Mouse (Mus musculus) embryo, embryonic 10 days (tissue): Measurements from ENCODE around the gene Gm10188.
A peak's percentile ranks its signal among the peaks of the same experiment; 100 is the strongest.

Source experiments
- DNase-seq: peaks from one replicate; pipeline ENCODE4 v3.0.0-alpha.2; 2015; ENCODE audit warnings: low spot score

Gene Gm10188

GRCm38 (mm10) chr1:132226297-132227080 is 3.1 kb downstream of the Gm10188 start:
- DNase-seq: no peak

GRCm38 (mm10) chr1:132222166-132222565 is 7.4 kb downstream of the Gm10188 start:
- peak; percentile 50 for DNase-seq

GRCm38 (mm10) chr1:132221627-132222026 is 7.9 kb downstream of the Gm10188 start:
- DNase-seq: no peak

- DNase-seq: no peak
These were observed 13.3 kb downstream of the Gm10188 start for GRCm38 (mm10) chr1:132216276-132216675.

GRCm38 (mm10) chr1:132213076-132213475 is 16.5 kb downstream of the Gm10188 start:
- no peak for DNase-seq

- DNase-seq: peak; percentile 72
These were observed 17.3 kb downstream of the Gm10188 start for GRCm38 (mm10) chr1:132212218-132212617.

- DNase-seq: no peak
These were observed 17.9 kb downstream of the Gm10188 start for GRCm38 (mm10) chr1:132211672-132212071.

- peak; percentile 84 for DNase-seq
These were observed 18.6 kb downstream of the Gm10188 start for GRCm38 (mm10) chr1:132210922-132211321.

- no peak for DNase-seq
These were observed 20.2 kb downstream of the Gm10188 start for GRCm38 (mm10) chr1:132209400-132209799.

- DNase-seq: peak; percentile 59
These were observed 21.4 kb downstream of the Gm10188 start for GRCm38 (mm10) chr1:132208154-132208553.

GRCm38 (mm10) chr1:132206828-132207227 is 22.7 kb downstream of the Gm10188 start:
- DNase-seq: no peak

GRCm38 (mm10) chr1:132205958-132206357 is 23.6 kb downstream of the Gm10188 start:
- DNase-seq: no peak

- no peak for DNase-seq
These were observed 26.8 kb downstream of the Gm10188 start for GRCm38 (mm10) chr1:132202771-132203170.

- DNase-seq: no peak
These were observed 27.6 kb downstream of the Gm10188 start for GRCm38 (mm10) chr1:132201936-132202335.

GRCm38 (mm10) chr1:132201511-132201860 is 28.1 kb downstream of the Gm10188 start:
- DNase-seq: no peak

GRCm38 (mm10) chr1:132200562-132201510 is 28.7 kb downstream of the Gm10188 start:
- DNase-seq: peak; percentile 52

- no peak for DNase-seq
These were observed 29.6 kb downstream of the Gm10188 start for GRCm38 (mm10) chr1:132199934-132200333.

- DNase-seq: peak; percentile 2
These were observed 30.3 kb downstream of the Gm10188 start for GRCm38 (mm10) chr1:132199244-132199643.

GRCm38 (mm10) chr1:132198401-132199071 is 31.0 kb downstream of the Gm10188 start:
- DNase-seq: peak; percentile 3

GRCm38 (mm10) chr1:132197666-132198065 is 31.9 kb downstream of the Gm10188 start:
- peak; percentile 64 for DNase-seq

GRCm38 (mm10) chr1:132196337-132196736 is 33.2 kb downstream of the Gm10188 start:
- no peak for DNase-seq

- no peak for DNase-seq
These were observed 33.9 kb downstream of the Gm10188 start for GRCm38 (mm10) chr1:132195681-132196080.
